Mouse (Mus musculus) heart, adult 2 months (tissue): ENCODE measurements at regions not wholly inside any gene's neighbourhood (a gene's known extent, or its start where the extent isn't known, plus 50 kb on each side); places are given as distances from the start of the nearest gene placed in this dataset.

Experiments used
- CTCF ChIP-seq: fragments of 200-600 bp; IDR thresholded peaks from 2 replicates; pipeline ENCODE4 v1.8.1; 2022; ENCODE audit warnings: antibody characterized with exemption, mild to moderate bottlenecking, moderate library complexity
- EP300 ChIP-seq: fragments of 200-500 bp; IDR thresholded peaks from 2 replicates; pipeline ENCODE4 v1.6.1; 2011; ENCODE audit warnings: low read depth, low read length, control low read depth; ENCODE audit not compliant: insufficient read depth
- POLR2A ChIP-seq: fragments of 200-500 bp; IDR thresholded peaks from 2 replicates; pipeline ENCODE4 v1.6.1; 2011; ENCODE audit warnings: mild to moderate bottlenecking, low read depth, low read length, control low read depth; ENCODE audit not compliant: insufficient read depth

GRCm38 (mm10) chr1:12242090-12242489 is 828.2 kb downstream of the A830018L16Rik start:
- TF ChIP-seq CTCF (no peak), POLR2A (no peak), EP300 (no peak)
